Mouse (Mus musculus) liver, postnatal 0 days (tissue): ENCODE data around the gene Ppp1r9a.

ENCODE experiments used
- CTCF ChIP-seq: sonication (generic); IDR thresholded peaks from 2 replicates; pipeline ENCODE4 v1.5.1; 2016; ENCODE audit warnings: antibody characterized with exemption, low read depth
- EP300 ChIP-seq: IDR thresholded peaks from 2 replicates; pipeline ENCODE4 v1.6.1; 2016; ENCODE audit warnings: antibody characterized with exemption, low read depth, mild to moderate bottlenecking

DNA sequence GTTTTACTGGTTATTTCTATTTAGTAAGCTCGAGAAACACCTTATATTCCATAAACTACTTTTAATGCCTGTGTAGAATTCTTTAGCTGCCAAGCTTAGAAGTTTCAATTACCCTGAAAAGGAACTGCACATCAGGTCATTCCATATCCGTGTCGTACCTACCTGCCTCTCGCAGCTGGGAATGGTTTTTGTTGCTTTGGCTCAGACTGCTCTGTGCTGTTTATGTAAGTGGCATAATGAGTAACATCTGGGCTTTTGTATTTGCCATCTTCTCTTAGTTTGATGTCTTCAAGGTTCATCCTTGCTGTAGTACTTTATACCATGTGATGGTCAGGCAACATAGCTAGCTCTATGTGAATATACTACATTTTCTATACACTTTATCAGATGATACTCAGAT, 47.0 kb downstream of the Ppp1r9a start:
- TF ChIP-seq CTCF: no peak
- no peak for TF ChIP-seq EP300
